Mouse (Mus musculus) lung, adult 2 months (tissue): Measurements from ENCODE around the gene Becn1.

Source experiments
- CTCF ChIP-seq: fragments of 200-500 bp; IDR thresholded peaks from 2 replicates; pipeline ENCODE4 v1.5.1; 2011; ENCODE audit warnings: mild to moderate bottlenecking, low read length, control low read depth; ENCODE audit not compliant: insufficient read depth
- POLR2A ChIP-seq: fragments of 200-500 bp; IDR thresholded peaks from 2 replicates; pipeline ENCODE4 v1.6.1; 2011; ENCODE audit warnings: low read depth, mild to moderate bottlenecking, control low read depth, low read length, borderline replicate concordance; ENCODE audit errors: extremely low read depth

DNA sequence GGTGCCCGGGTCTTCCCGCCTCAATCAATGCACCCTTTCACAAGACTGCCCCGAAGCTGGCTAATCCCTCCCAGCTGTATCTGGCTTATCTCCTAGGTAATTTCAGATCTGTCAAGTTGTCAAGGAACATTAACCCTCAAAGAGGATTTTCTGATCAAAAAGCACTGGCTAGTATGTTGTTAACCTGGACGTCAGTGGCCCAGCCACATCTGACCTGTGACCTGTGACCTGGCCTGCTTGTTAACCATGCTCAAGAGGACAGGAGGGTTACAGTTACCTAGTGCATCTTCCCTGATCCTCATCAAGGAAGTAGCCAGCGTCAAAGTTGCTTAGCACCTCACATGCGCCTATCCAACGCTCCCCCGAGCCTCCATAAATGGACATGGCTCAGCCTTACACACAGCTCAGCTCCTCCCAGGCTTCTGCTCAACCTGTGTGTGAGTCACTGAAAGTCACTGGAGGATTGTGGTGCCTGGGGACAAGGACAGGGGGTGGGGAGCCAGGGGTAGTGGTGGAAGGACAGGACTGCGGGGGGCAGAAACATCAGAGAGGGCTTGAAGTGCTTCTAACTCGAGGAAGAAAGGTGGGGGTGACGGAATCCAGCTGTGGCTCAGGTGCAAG, 49.1 kb upstream of the Becn1 start:
- no peak for TF ChIP-seq POLR2A
- TF ChIP-seq CTCF = no peak
